Mouse (Mus musculus) intestine, postnatal 0 days (tissue): ENCODE measurements around the gene Emilin1. TPM values are rescaled to one million over a fixed set of nuclear protein-coding genes. Genes with fewer than 3 reads are reported as not detected.

Experiments
- ATAC-seq: fragments of 200-750 bp; cut with Nextera tagmentation; 2 replicates; pipeline ENCODE4 v1.8.0; 2017; ENCODE audit warnings: mild to moderate bottlenecking, moderate TSS enrichment, moderate library complexity
- H3K27ac ChIP-seq: fragments of 300-500 bp; sonication (generic); 2 replicates; pipeline ENCODE4 v1.5.1; 2014; ENCODE audit warnings: mild to moderate bottlenecking, low read depth, low read length, moderate library complexity
- H3K27me3 ChIP-seq: fragments of 300-500 bp; sonication (generic); replicated peaks from 2 replicates; pipeline ENCODE4 v1.6.1; 2014; ENCODE audit warnings: low read length, mixed read lengths; ENCODE audit not compliant: control insufficient read depth, insufficient read depth
- H3K36me3 ChIP-seq: fragments of 300-500 bp; sonication (generic); 2 replicates; pipeline ENCODE4 v1.6.1; 2014; ENCODE audit warnings: mild to moderate bottlenecking, moderate library complexity; ENCODE audit not compliant: control insufficient read depth, insufficient read depth
- H3K4me1 ChIP-seq: fragments of 300-500 bp; sonication (generic); replicated peaks from 2 replicates; pipeline ENCODE4 v1.6.1; 2014; ENCODE audit warnings: antibody characterized with exemption, low read length, mixed read lengths; ENCODE audit not compliant: control insufficient read depth, insufficient read depth
- H3K4me2 ChIP-seq: fragments of 300-500 bp; sonication (generic); replicated peaks from 2 replicates; pipeline ENCODE4 v1.6.1; 2014; ENCODE audit warnings: low read depth, mild to moderate bottlenecking, moderate library complexity
- H3K4me3 ChIP-seq: fragments of 300-500 bp; sonication (generic); 2 replicates; pipeline ENCODE4 v1.5.1; 2014; ENCODE audit warnings: low read depth, low read length
- H3K9ac ChIP-seq: fragments of 300-500 bp; sonication (generic); 2 replicates; pipeline ENCODE4 v1.6.1; 2014; ENCODE audit warnings: mild to moderate bottlenecking, low read depth, low read length
- H3K9me3 ChIP-seq: fragments of 300-500 bp; sonication (generic); 2 replicates; pipeline ENCODE4 v1.6.1; 2016; ENCODE audit warnings: mixed run types; ENCODE audit not compliant: control insufficient read depth
- CTCF ChIP-seq: sonication (generic); IDR thresholded peaks from 2 replicates; pipeline ENCODE4 v1.5.1; 2016; ENCODE audit warnings: low read depth, mild to moderate bottlenecking, control low read depth, antibody characterized with exemption, moderate library complexity
- WGBS: fragments of 180-500 bp; shearing (Covaris S2); extraction: QIAGEN DNeasy Blood & Tissue Kit; methylation state at CpG from one replicate; pipeline ENCODE4 v1.1.7; 2014; 5-methylcytosine and 5-hydroxymethylcytosine counted together
- polyA plus RNA-seq: library from polyadenylated mRNA; unstranded; fragments of >200 nt; fragmentation: Nextera tagmentation; extraction: Ambion mirVana; gene quantifications from 2 replicates; pipeline ENCODE4 v1.2.1, GENCODE M21; 2015

The Emilin1 gene
- polyA plus RNA-seq, 1 experiment from 2014 or later: 63.7 TPM

- Histone ChIP-seq H3K4me1 (no peaks in the 10 kb centered on the region), H3K27me3 (no peaks in the 10 kb centered on the region), H3K9ac (no peak overlapping the region), H3K27ac (no peak overlapping the region), H3K9me3 (no peaks in the 10 kb centered on the region), H3K4me3 (no peak overlapping the region), H3K4me2 (peak overlapping the region; percentile 91; the same call in 1 of the 2 replicates), H3K36me3 (peaks cover 4% of the 10 kb centered on the region; the same call in 1 of the 2 replicates)
- no peak for TF ChIP-seq CTCF
- 34% methylated on average over 4 of the region's 4 CpGs for WGBS
- no peak for ATAC-seq
Observed at GRCm38 (mm10) chr5:30886209-30886608, 27.0 kb upstream of the Emilin1 start.

GRCm38 (mm10) chr5:30886731-30887130, 26.5 kb upstream of the Emilin1 start:
- ATAC-seq: no peak
- H3K4me1 ChIP-seq: no peaks in the 10 kb centered on the region
- peak overlapping the region; percentile 91 for H3K4me2 ChIP-seq
- no peak for TF ChIP-seq CTCF
- peak overlapping the region; percentile 62 for H3K4me3 ChIP-seq
- no peaks in the 10 kb centered on the region for H3K27me3 ChIP-seq
- peak overlapping the region; percentile 91 for H3K27ac ChIP-seq
- WGBS: 26% methylated on average over 5 of the region's 5 CpGs
- no peaks in the 10 kb centered on the region for H3K9me3 ChIP-seq
- peaks cover 7% of the 10 kb centered on the region; the same call in 1 of the 2 replicates for H3K36me3 ChIP-seq
- H3K9ac ChIP-seq: 0 out of 2 replicates have a peak overlapping the region, but pooled peaks have one; percentile 68

GRCm38 (mm10) chr5:30887331-30887761, 25.9 kb upstream of the Emilin1 start:
- peak; percentile 50 for ATAC-seq
- Histone ChIP-seq H3K27ac (peak overlapping the region; percentile 91), H3K4me2 (peak overlapping the region; percentile 91), H3K9me3 (no peaks in the 10 kb centered on the region), H3K9ac (peak overlapping the region; percentile 68), H3K27me3 (no peaks in the 10 kb centered on the region), H3K4me3 (peak overlapping the region; percentile 62), H3K4me1 (no peaks in the 10 kb centered on the region), H3K36me3 (peaks cover 13% of the 10 kb centered on the region)
- under 1% methylated on average over 19 of the region's 19 CpGs for WGBS
- 0 out of 2 replicates have a peak, but pooled peaks have one; percentile 8 for TF ChIP-seq CTCF

- no peak for TF ChIP-seq CTCF
- no peaks in the 10 kb centered on the region for H3K4me1 ChIP-seq
- peak overlapping the region; percentile 68 for H3K9ac ChIP-seq
- H3K9me3 ChIP-seq: no peaks in the 10 kb centered on the region
- peak overlapping the region; percentile 91 for H3K4me2 ChIP-seq
- peak overlapping the region; percentile 91 for H3K27ac ChIP-seq
- H3K36me3 ChIP-seq: peaks cover 18% of the 10 kb centered on the region
- H3K27me3 ChIP-seq: no peaks in the 10 kb centered on the region
- WGBS: under 1% methylated on average over 28 of the region's 28 CpGs
- peak; percentile 84 for ATAC-seq
- peak overlapping the region; percentile 62 for H3K4me3 ChIP-seq
Observed at GRCm38 (mm10) chr5:30887858-30888336, 25.3 kb upstream of the Emilin1 start.

GRCm38 (mm10) chr5:30888337-30889087, 24.7 kb upstream of the Emilin1 start, which contains the start of gene Agbl5:
Gene Agbl5, plus strand, starts transcription at chr5:30888694.
- H3K27me3 ChIP-seq: no peaks in the 10 kb centered on the region
- peak within 1 kb of the TSS; percentile 91 for H3K27ac ChIP-seq
- no peaks in the 10 kb centered on the region for H3K9me3 ChIP-seq
- peak within 1 kb of the TSS; percentile 62 for H3K4me3 ChIP-seq
- no peaks in the 10 kb centered on the region for H3K4me1 ChIP-seq
- WGBS: under 1% methylated on average over 39 of the region's 42 CpGs
- peaks cover 24% of the 10 kb centered on the region for H3K36me3 ChIP-seq
- ATAC-seq: peak; percentile 92
- H3K4me2 ChIP-seq: peak within 1 kb of the TSS; percentile 91
- no peak for TF ChIP-seq CTCF
- peak within 1 kb of the TSS; percentile 73 for H3K9ac ChIP-seq

- Histone ChIP-seq H3K36me3 (peaks cover 26% of the 10 kb centered on the region), H3K9ac (peak overlapping the region; percentile 73), H3K27ac (peak overlapping the region; percentile 91), H3K9me3 (no peaks in the 10 kb centered on the region), H3K4me3 (peak overlapping the region; percentile 62), H3K4me2 (peak overlapping the region; percentile 91), H3K4me1 (no peaks in the 10 kb centered on the region), H3K27me3 (no peaks in the 10 kb centered on the region)
- peak; percentile 2 for ATAC-seq
- TF ChIP-seq CTCF: no peak
- under 1% methylated on average over 40 of the region's 42 CpGs for WGBS
Observed at GRCm38 (mm10) chr5:30889088-30889754, 24.0 kb upstream of the Emilin1 start.
